In the genomic region with DNA sequence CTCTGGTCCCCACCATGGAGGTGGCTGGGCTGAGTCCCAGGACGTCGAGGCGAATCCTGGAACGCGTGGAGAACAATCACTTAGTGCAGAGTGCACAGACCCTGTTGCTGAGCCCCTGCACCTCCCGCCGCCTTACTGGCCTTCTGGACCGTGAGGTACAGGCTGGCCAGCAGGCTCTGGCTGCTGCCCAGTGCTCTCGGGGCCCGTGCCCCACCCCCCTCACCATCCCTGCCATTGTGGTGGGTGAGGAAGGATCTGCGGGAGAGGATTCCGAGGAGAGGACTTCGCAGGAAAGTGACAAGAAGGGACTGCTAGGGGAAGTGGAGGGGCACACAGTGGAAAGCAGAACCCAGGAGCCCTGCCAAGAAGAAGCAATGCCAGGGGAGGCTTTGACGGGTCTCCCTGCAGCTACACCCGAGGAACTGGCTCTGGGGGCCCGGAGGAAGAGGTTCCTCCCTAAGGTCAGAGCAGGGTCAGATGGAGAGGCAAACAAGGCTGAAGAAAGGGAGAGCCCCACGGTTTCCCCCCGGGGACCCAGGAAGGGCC, we compare ENCODE assay signal across 20 mouse cellular contexts. TPM values are rescaled to one million over a fixed set of nuclear protein-coding genes. Genes with fewer than 3 reads are reported as not detected.
DNase-seq lines count a peak whose midpoint lies in the region; ATAC-seq lines count a peak whose summit lies in the region.
"Had no signal": no experiment of that assay in that cellular context is flagged by ENCODE, and none has a peak within 500 bp of the region (broad histone marks: within the 10 kb centered on the region; RNA-seq: fewer than 3 reads in every experiment).

No protein-coding gene starts in this region.

- peak; percentile 88 for DNase-seq in heart, adult 11 months
- no peak for DNase-seq in heart, postnatal 10 days
- DNase-seq in embryonic facial prominence, embryonic 10.5 days (ENCODE audit: low spot score): no peak
- DNase-seq in retina, embryonic 14.5 days (ENCODE audit: low spot score): peak; percentile 5
- DNase-seq in yolk sac, embryonic 10.5 days (ENCODE audit: low spot score): no peak
- DNase-seq: adrenal gland, postnatal 25 days; B cell, adult 2 months; kidney, adult 18-20 months; lung, embryonic 14.5 days; right cerebral cortex, adult 18-20 months had no signal

- 47% methylated on average over 18 of the region's 18 CpGs for WGBS in hindbrain, embryonic 16.5 days
- WGBS in hindbrain, embryonic 13.5 days: 50% methylated on average over 18 of the region's 18 CpGs
- WGBS in embryonic facial prominence, embryonic 10.5 days: 60% methylated on average over 18 of the region's 18 CpGs
- WGBS in forebrain, embryonic 15.5 days: 50% methylated on average over 18 of the region's 18 CpGs

- no peaks in the 10 kb centered on the region for H3K9me3 ChIP-seq in hindbrain, embryonic 16.5 days (ENCODE audit: control insufficient read depth, low read length)
- no peaks in the 10 kb centered on the region; the same call in 1 of the 2 replicates for H3K9me3 ChIP-seq in hindbrain, embryonic 13.5 days
- H3K9me3 ChIP-seq in embryonic facial prominence, embryonic 10.5 days: no peaks in the 10 kb centered on the region
- H3K9me3 ChIP-seq in forebrain, embryonic 15.5 days: no peaks in the 10 kb centered on the region
- H3K9me3 ChIP-seq: limb, embryonic 15.5 days; neural tube, embryonic 15.5 days had no signal

- intact Hi-C loops in heart, postnatal 10 days (cut with DNase I): no loop called here

- H3K36me3 ChIP-seq in hindbrain, embryonic 16.5 days (ENCODE audit: control insufficient read depth, insufficient read depth, low read length): no peaks in the 10 kb centered on the region
- no peaks in the 10 kb centered on the region for H3K36me3 ChIP-seq in hindbrain, embryonic 13.5 days
- no peaks in the 10 kb centered on the region for H3K36me3 ChIP-seq in embryonic facial prominence, embryonic 10.5 days (replicated peaks)
- no peaks in the 10 kb centered on the region for H3K36me3 ChIP-seq in forebrain, embryonic 15.5 days
- H3K36me3 ChIP-seq: limb, embryonic 15.5 days; neural tube, embryonic 15.5 days had no signal

- H3K4me1 ChIP-seq in hindbrain, embryonic 16.5 days (ENCODE audit: control insufficient read depth, insufficient read depth, low read depth, low read length): no peaks in the 10 kb centered on the region
- no peaks in the 10 kb centered on the region; the same call in 1 of the 2 replicates for H3K4me1 ChIP-seq in hindbrain, embryonic 13.5 days (replicated peaks)
- H3K4me1 ChIP-seq in embryonic facial prominence, embryonic 10.5 days: peaks cover 12% of the 10 kb centered on the region
- no peaks in the 10 kb centered on the region for H3K4me1 ChIP-seq in forebrain, embryonic 15.5 days
- H3K4me1 ChIP-seq: neural tube, embryonic 15.5 days had no signal

- no peak overlapping the region for H3K4me2 ChIP-seq in hindbrain, embryonic 16.5 days (ENCODE audit: low read length)
- H3K4me2 ChIP-seq in hindbrain, embryonic 13.5 days: no peak overlapping the region
- no peak overlapping the region for H3K4me2 ChIP-seq in forebrain, embryonic 15.5 days (replicated peaks)
- H3K4me2 ChIP-seq: limb, embryonic 15.5 days; lung, embryonic 14.5 days; neural tube, embryonic 15.5 days had no signal

- H3K27ac ChIP-seq in hindbrain, embryonic 16.5 days (ENCODE audit: low read depth, low read length): no peak overlapping the region
- H3K27ac ChIP-seq in hindbrain, embryonic 13.5 days: no peak overlapping the region
- H3K27ac ChIP-seq in embryonic facial prominence, embryonic 10.5 days (replicated peaks): peak overlapping the region; percentile 41; the same call in 1 of the 2 replicates
- H3K27ac ChIP-seq in forebrain, embryonic 15.5 days (replicated peaks): no peak overlapping the region
- H3K27ac ChIP-seq: left cerebral cortex, adult 2 months; limb, embryonic 15.5 days; neural tube, embryonic 15.5 days had no signal

- peak overlapping the region; percentile 15; the same call in 1 of the 2 replicates for H3K9ac ChIP-seq in hindbrain, embryonic 16.5 days (ENCODE audit: low read depth, low read length)
- no peak overlapping the region; the same call in 1 of the 2 replicates for H3K9ac ChIP-seq in hindbrain, embryonic 13.5 days
- H3K9ac ChIP-seq in forebrain, embryonic 15.5 days (replicated peaks): no peak overlapping the region
- H3K9ac ChIP-seq: limb, embryonic 15.5 days; lung, embryonic 14.5 days; neural tube, embryonic 15.5 days had no signal

- no peaks in the 10 kb centered on the region for H3K27me3 ChIP-seq in hindbrain, embryonic 16.5 days (replicated peaks; ENCODE audit: control insufficient read depth, insufficient read depth, low read length)
- H3K27me3 ChIP-seq in hindbrain, embryonic 13.5 days: no peaks in the 10 kb centered on the region
- H3K27me3 ChIP-seq in embryonic facial prominence, embryonic 10.5 days (replicated peaks; ENCODE audit: low read depth, poor library complexity, severe bottlenecking): no peaks in the 10 kb centered on the region
- no peaks in the 10 kb centered on the region for H3K27me3 ChIP-seq in forebrain, embryonic 15.5 days
- H3K27me3 ChIP-seq: limb, embryonic 15.5 days; neural tube, embryonic 15.5 days had no signal

- no peak overlapping the region for H3K4me3 ChIP-seq in hindbrain, embryonic 16.5 days (ENCODE audit: low read length)
- H3K4me3 ChIP-seq in hindbrain, embryonic 13.5 days: no peak overlapping the region
- no peak overlapping the region for H3K4me3 ChIP-seq in embryonic facial prominence, embryonic 10.5 days
- H3K4me3 ChIP-seq in forebrain, embryonic 15.5 days: no peak overlapping the region
- H3K4me3 ChIP-seq: left cerebral cortex, adult 2 months; limb, embryonic 15.5 days; neural tube, embryonic 15.5 days had no signal

- ATAC-seq in hindbrain, embryonic 16.5 days: no peak; the same call in 1 of the 2 replicates
- no peak for ATAC-seq in hindbrain, embryonic 13.5 days (ENCODE audit: low FRiP score)
- no peak for ATAC-seq in forebrain, embryonic 15.5 days (replicated peaks)
- ATAC-seq: forebrain, embryonic 14.5 days had no signal

RNA-seq across cellular contexts. Expression of gene Slc28a1, which starts 21.1 kb away (rescaled TPM):
- under 1 TPM; 0.20 to 0.53 TPM for total RNA-seq in heart, postnatal 10 days (2021)
- 0.05 TPM in 1 of 2 replicates, not detected in the other for polyA plus RNA-seq in hindbrain, embryonic 16.5 days (2015; fragmentation: Nextera tagmentation; extraction: Ambion mirVana)
- not detected in 2 replicates for polyA plus RNA-seq in hindbrain, embryonic 13.5 days (2015; fragmentation: Nextera tagmentation; extraction: Ambion mirVana)
- polyA plus RNA-seq in embryonic facial prominence, embryonic 10.5 days (2016; fragmentation: Nextera tagmentation; extraction: Ambion mirVana): 0.05 TPM in 1 of 2 replicates, not detected in the other
- not detected in 2 replicates for polyA plus RNA-seq in forebrain, embryonic 15.5 days (2015; fragmentation: Nextera tagmentation; extraction: Ambion mirVana)
- total RNA-seq: megakaryocyte, adult 5-6 weeks; MEL had no signal
- polyA plus RNA-seq: embryonic facial prominence, embryonic 14.5 days; forebrain, embryonic 14.5 days; lung, embryonic 14.5 days had no signal

RNA-seq across cellular contexts. Expression of gene Alpk3, which starts 36.1 kb away (rescaled TPM):
- total RNA-seq in heart, postnatal 10 days (2021): 10 to 100 TPM; 85.0 to 90.5 TPM
- 0.10 and 0.27 TPM in 2 replicates for polyA plus RNA-seq in hindbrain, embryonic 16.5 days (2015; fragmentation: Nextera tagmentation; extraction: Ambion mirVana)
- 0.14 and 0.16 TPM in 2 replicates for polyA plus RNA-seq in hindbrain, embryonic 13.5 days (2015; fragmentation: Nextera tagmentation; extraction: Ambion mirVana)
- 0.11 and 0.20 TPM in 2 replicates for polyA plus RNA-seq in embryonic facial prominence, embryonic 10.5 days (2016; fragmentation: Nextera tagmentation; extraction: Ambion mirVana)
- polyA plus RNA-seq in forebrain, embryonic 15.5 days (2015; fragmentation: Nextera tagmentation; extraction: Ambion mirVana): 0.06 and 0.15 TPM in 2 replicates

Comparison
In these comparisons a context has a peak if more than half of its experiments do, and no peak if none do; other contexts are left out.
1. DNase-seq: peak in heart, adult 11 months (single experiment) and retina, embryonic 14.5 days (single experiment); none in heart, postnatal 10 days (0 of 2), embryonic facial prominence, embryonic 10.5 days (single experiment) and yolk sac, embryonic 10.5 days (single experiment).